Mouse (Mus musculus) embryo, embryonic 10 days (tissue): ENCODE results near the gene Rpl35.
"Not testable (repeated sequence)": the region's sequence is repeated elsewhere in the genome, so short reads cannot be mapped to it uniquely, and the experiment has no call there.

ENCODE experiments used
- DNase-seq: peaks from one replicate; pipeline ENCODE4 v3.0.0-alpha.2; 2015; ENCODE audit warnings: low spot score

Gene Rpl35

DNA sequence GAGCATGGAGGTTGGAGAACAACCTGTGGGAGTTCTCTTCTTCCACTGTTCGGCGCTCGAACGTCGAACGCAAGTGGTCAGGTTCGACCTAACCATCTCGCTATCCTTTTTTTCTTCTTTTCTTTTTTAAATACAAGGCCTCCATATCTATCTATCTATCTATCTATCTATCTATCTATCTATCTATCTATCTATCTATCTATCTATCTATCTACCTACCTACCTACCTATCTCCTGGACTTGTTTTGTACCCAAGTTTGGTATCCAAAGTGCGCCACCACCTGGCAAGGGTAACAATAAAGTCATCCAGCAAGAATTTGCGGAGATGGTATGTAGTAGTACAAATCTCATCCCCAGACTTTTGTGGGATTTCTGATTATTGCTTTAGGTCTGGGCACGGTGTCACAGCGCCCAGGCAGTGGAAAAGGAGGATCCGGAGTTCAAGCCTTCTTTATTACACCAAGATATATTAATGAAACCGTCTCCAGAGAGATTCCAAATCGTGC, at the start of gene Rpl35:
Gene Rpl35 (minus strand): TSS at position 51 of the 506 bp plus-strand sequence.
- peak; percentile 73 for DNase-seq

DNA sequence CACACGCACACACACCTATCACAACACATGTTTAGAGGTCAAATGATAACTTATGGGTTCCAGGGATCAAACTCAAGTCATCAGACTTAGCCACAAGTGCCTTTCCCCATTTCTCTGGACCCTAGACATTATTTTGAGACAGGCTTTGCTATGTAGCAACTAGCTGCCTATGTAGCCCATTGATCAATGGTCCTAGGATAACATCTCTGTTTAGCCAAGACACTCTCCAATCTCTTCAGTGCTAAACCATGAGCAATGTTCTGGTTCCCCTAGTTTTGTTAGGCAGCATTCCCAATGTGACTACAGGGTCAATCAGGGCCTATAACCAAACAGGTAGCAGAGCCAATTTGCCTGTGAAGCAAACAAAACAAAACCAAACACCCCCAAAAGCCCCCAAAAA, 43.1 kb upstream of the Rpl35 start:
- DNase-seq = no peak

DNA sequence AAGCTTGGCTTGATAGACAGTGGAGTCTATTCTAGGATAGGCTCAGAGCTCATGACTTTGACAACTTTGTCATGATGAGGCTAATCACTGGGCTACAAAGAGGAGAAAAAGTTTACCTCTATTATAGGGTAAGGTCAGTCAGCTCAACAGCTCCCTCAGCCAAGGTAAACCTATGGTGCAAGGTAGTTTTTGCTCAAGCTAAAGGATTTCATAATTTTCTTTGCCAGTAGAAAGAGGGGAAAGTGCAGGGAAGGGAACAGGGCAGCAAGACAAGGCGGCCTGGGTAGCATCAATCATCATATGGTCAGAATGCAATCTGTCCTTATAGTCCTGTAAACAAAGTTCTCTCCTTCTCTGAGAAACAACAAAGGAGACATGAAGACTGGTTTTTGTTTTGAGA, 34.8 kb upstream of the Rpl35 start:
- no peak for DNase-seq

DNA sequence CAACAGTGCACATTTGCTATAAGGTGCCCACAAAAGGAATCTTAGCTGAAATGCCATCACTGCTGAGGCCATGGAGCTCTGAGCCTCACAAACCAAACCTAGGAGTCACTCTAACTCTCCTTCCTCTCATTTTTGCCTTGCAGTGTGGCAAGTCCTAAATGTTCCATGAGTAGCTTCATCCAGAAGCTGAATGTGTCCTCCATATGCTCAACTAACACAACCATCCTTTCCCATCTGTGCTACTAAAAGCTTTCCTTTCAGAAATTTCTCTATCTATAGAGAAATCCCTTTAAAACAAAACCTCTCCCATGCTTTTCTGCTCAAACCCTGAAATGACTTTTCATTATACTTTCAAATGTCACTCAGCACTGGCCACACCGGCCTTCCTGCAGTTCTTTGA, 26.2 kb upstream of the Rpl35 start:
- no peak for DNase-seq

DNA sequence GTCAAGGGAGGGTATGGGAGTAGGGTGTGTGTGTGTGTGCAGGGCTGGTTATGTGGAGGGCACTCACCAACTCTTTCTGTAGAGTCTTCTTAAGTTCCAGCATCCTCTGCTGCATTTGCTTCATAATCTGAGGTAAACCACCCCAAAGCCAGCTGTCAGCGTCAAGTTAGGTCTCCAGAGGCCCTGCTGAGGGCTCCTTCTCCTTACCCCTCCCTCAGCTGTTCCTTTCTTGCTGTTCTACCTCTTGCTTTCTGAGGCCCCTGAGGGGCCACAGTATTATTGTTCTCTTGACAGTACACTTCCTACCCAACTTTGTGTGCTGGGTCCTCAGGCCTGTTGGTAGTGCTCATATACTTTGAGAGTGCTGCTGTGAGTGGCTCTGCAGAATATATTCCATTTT, 14.6 kb upstream of the Rpl35 start:
- no peak for DNase-seq

DNA sequence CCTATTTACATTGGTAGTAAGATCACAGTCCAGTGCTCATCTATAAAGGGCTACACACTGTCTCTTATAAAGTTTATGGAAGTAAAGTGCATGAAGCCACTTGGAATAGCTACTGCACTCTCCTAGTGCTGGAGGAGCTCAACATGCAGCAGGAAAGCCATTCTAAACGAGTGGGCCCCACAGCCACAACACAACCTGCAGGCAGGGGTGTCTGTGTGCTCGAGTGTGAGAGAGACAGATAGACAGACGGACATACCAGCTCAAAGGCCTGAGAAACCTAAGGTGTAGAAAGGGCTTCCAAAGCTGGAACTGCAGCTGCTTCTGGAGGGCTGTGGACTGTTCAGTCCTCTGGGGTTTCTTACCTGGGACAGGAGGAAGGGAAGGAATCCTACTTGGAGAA, 11.2 kb upstream of the Rpl35 start:
- DNase-seq = no peak

DNA sequence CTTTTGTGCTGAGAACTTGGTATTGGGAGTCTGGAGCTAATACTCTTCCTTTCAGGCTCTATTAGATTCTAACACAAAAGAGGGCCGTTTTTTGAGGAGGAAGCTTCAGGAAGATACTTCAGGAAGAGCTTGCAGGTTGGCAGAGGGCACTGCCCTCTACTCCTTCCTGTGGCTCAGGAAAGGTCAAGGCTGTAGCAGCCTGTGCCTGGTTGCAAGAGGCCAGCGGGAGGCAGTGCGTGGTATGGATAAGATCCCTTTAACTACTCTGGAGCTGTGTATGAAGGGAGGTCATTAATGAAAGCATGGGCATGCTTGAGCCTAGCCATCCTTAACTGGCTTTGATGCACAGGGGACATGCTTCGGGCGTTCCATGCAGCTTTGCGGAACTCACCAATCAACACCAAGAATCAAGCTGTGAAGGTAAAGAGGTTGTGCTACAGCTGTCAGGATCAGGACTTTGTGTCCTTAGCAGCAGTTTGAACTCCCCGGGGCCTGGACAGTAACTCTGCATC, 7.4 kb upstream of the Rpl35 start:
- DNase-seq = no peak

DNA sequence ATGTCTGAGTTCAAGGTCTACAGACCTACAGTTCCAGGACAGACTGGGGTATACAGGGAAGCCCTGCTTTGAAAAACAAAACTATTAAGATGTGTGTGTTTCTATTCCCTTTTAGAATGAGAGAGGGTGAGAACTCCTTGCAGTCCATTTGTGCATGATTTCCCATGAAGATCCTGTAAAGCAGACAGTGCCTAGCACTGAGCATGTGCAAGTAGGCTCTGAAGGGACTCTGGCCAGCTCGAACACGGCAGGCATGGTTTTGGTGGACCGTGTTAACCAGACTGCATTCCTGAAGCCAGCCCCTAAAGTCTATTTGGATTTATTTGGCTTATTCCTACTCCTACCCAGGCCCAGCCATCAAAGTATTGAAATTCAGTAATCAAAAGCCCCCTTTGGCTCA, 6.5 kb upstream of the Rpl35 start:
- no peak for DNase-seq

DNA sequence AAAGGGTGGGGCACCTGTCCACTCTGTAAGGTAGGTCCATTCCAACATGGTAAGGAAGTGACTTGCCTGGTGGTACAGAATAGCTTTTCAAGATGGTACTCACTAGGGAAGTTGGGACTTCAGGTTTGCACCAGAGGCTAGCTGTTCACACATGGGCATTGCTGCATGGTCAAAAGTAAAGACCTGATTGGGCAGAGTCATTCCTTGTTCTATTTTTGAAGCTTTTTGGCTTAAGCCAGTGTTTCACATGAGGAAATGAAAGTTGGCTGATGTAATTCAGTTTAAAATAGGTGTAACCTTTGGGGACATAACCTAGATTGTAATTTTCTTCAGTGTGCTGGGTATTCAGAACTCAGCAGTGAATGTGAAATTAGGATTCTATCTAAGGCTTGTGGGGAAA, 5.8 kb upstream of the Rpl35 start:
- DNase-seq = no peak

DNA sequence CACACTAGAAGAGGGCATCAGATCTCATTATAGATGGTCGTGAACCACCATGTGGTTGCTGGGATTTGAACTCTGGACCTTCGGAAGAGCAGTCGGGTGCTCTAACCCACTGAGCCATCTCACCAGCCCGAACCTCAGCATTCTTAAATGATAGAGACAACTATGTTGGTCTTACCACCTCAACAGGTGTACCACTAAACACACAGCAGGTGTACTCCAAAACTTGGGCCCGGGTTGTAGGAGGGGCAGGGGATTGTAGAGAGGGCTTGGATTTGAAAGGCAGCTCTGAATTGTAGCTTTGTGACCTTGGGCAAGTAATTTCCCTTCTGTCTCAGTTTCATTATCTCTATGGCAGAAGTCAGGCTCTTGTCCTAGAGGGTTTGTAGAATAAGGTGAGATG, 4.7 kb upstream of the Rpl35 start:
- not testable (repeated sequence) for DNase-seq

DNA sequence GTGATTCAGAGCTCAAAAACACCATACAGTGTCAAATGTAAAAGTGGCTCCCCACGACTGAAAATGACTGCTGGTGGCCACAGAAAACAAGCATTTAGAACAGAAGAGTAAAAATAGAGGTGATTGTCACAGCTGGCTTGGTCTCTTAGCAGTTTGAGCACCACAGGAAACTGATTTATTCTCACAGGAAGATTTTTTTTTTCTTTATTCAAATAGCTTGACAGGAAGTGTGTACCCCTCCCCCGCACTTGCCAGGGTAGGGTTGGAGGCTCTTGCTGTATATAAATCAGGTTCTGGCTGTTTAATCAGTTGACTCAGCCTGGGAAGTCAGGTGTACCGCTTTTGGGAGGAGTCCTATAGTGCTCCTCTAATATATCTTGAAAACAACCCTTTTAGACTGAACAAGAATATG, 3.5 kb upstream of the Rpl35 start:
- DNase-seq = peak; percentile 32

DNA sequence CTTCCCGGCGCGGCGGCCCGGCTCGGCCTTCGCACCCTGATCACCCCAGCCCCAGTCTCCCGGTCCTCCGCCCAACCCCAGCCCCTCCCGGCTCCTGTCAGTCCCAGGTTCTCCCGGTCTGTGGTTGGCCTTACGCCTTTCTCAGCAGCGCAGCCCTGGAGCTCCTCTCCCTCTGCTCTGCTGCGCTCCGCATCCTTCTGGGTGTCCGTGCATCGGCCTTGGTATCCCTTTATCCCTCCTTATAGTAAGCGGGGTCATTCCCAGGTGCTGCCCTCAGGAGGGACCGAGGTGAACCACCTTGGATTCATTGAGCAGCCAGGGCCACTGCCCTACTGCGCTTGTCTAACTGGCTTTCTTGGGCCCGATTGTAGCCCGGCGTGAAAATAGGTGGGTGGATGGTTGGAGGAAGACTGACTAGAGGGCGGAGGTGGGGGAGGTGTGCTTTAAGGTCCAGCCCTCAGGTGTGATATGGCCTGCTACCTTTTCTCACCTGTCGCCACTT, 3.0 kb upstream of the Rpl35 start:
- peak; percentile 39 for DNase-seq

DNA sequence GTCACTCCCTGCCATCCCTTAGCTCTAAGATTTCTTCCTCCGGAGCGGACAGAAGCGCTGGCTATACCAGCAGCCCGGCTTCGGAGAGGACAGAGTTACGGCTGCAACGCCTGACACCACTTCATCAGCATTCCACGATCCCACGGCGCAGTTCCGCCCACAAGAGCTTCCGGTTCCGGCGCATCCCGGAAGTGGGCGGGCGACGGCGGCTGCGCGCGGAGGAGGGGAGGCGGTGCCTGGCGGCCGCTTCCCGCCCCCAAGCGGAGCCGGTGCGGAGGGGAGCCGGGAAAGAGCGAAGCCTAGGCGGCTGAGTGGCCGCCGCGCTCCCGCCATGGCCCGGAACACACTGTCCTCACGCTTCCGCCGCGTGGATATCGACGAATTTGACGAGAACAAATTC, 2.4 kb upstream of the Rpl35 start:
- DNase-seq = peak; percentile 95

DNA sequence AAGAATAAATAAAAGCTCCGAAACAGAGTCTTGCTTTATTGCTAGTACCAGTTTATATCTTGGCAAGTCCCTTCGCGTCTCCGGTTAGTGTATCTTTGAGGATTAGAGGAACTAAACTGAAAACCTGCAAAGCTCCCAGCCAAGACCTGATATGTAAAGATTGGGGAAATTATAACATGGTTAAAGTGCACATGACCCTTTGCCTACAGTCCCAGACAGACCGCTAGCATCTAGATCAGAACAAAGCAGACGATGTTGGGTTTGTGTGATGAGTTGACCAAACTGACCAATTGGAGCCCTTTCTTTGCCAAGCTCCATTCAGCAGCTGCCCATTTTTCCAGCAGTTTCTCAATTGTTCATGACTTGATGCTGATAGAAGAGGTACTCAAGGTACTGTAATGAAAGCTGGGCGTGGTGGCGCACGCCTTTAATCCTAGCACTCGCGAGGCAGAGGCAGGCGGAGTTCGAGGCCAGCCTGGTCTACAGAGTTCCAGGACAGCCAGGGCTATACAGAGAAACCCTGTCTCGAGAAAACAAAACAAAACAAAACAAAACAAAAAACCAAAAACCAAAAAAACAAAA, 816 bp upstream of the Rpl35 start:
- DNase-seq = no peak

DNA sequence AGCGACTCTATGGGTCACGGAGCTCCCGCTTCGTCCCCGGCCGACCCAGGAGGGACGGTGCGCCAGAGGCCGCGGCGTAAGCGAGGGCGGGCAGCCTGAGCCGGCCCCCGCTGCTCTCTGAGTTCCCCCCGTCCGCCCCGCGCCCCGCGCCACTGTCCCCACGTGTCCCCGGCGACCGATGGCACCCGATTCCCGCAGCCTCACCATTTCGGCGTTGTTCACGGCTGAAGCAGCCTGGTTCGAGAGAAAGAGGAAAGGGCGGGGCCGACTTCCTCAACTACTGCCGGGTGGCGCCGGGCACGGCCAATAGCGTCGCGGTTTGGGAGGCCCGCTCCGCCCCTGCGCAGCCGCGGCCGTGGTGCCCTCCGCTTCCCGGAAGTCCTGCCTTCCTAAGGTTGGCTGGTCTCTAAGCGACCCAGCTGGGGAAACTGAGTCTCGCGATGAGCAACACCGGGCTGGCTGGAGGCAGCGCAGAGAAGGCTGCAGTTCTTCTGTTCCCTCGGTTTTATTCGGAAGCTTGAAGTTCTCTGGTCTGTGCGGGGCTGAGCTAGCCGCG, 466 bp downstream of the Rpl35 start, which contains the start of gene Arpc5l:
Gene Arpc5l (plus strand): TSS at position 469 of the 556 bp plus-strand sequence.
- peak; percentile 97 for DNase-seq

DNA sequence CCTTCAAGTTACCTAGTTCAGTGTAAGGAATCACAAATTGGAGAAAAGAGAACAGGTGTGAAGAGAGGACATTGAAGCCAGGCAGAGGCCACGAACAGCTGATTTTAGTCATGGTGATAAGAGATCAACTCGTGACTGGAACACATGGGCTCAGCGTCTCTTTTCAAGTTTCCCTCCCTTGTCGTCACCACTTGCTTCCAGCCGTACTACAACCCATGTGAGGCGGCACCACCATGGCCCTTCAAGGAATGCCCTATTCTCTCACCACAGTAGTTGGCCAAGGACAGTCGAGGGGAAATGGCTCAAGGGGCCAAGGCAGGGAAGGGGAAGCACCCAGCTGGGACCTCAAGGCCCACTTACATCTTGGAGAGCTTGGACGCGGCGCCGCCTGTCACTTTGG, 1.1 kb downstream of the Rpl35 start:
- peak; percentile 52 for DNase-seq

DNA sequence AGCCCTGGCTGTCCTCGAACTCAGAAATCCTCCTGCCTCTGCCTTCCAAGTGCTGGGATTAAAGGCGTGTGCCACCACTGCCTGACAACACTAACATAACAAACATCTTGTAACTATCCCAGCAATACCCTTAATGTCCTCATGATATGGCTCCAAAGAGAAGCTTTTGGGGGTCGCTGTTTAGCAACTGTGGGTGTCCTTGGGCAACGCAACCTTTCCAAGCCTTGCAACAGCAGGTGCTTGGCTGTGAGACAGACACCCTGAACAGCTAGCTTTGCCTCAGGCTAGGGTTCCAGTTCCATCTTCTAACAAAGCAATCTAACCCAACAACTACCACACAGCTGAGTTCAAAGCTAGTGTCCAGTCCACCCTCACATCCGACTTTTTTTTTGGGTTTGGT, 1.9 kb downstream of the Rpl35 start:
- DNase-seq = no peak

DNA sequence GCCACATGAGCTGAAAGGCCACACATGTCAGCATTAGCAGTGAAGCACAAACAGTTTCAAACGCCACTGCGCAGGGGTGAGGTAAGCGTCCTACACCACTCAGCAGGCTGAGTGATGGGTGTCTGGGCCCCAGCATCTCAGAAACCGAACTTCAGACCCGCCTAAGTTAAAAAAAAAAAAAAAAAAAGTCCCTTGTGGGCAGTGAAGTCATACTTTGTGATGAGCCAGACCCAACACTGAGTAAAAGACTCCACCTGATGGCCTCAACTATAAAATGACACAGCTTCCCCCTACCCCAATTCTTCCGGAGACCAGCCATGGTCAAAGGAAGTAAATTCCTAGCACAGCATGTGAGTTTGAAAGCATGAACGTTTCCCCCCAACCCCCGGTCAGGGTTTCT, 2.3 kb downstream of the Rpl35 start:
- no peak for DNase-seq

DNA sequence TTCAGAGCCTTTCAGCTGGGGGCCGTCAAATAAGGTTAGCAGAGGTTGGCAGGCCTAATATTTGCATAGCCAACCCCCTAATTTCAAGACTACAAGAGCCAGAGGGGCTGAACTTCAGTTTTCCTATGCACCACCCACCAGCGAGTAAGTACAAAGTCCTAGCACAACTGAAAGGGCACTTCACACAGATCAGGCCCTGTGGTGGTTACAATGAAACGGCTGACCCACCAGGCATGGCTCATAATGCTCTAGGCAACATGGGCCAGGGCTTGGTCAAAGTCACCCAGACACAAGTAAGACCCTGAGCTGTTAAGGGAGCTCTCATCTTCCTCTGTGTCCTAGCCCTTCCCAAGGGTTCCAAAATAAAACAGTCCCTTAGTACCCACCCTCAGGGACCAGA, 3.6 kb downstream of the Rpl35 start:
- no peak for DNase-seq

DNA sequence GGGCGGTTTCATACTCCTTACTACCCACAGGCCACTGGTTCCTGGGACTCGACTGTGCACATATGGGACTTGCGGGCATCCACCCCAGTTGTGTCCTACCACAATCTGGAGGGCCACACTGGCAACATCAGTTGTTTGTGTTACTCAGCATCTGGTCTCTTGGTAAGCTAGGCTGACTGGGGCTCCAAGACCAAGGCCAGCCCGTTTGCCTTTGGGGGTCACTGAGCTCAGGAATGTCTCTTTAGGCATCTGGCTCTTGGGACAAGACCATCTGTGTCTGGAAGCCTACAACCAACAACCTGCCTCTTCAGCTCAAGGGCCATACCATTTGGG, 4.9 kb downstream of the Rpl35 start:
- no peak for DNase-seq

DNA sequence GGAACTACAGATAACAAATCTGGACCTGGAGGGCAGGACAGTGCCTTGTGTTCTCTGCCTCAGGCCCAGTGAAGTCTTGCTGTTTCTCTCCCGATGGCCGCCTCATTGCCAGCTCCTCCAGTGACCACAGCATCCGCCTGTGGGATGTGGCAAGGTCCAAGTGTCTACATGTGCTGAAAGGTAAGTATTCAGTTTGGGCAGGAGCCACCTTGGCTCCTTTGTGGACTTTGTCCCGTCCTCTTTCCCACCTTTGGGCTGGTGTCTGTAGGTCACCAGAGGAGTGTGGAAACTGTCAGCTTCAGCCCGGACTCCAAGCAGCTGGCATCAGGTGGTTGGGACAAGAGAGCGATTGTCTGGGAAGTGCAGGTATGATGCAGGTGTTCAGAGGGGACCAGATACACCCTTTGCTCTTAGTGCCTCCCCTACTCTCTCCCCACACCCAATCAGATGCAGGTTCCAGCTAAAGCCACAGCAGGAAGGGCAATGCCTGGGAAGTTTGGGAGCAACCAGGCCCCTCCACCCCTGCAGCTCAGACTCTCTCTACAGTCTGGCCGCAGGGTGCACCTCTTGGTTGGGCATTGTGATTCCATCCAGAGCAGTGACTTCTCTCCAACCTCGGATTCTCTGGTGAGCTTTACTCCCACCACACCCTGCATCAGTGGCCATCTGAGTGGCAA, 5.4 kb downstream of the Rpl35 start:
- peak; percentile 12 for DNase-seq

DNA sequence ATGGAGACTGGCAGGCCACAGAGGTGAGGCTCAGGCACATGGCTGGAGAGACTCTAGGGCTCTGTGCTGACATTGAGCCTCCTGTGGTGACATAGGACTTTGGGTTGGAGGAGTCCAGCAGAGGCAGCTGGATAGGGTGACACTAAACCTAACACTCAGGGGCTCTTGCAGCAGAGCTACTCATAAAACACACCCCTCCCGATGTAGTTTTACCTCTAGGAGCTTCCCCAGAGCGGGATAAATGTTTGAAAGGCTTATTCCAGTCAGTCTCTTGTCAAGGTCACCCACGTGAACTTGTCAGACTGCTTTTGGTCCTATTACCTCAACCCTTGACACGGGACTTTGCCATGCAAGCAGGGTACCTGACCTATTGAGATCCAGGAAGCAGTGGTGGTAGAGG, 6.0 kb downstream of the Rpl35 start:
- DNase-seq = no peak
